Mouse (Mus musculus) stomach, postnatal 0 days (tissue): ENCODE data around the gene Usp5. TPM values are rescaled to one million over a fixed set of nuclear protein-coding genes. Genes with fewer than 3 reads are reported as not detected.

Source experiments
- ATAC-seq: fragments of 200-750 bp; cut with Nextera tagmentation; 2 replicates; pipeline ENCODE4 v1.8.0; 2017; ENCODE audit not compliant: low FRiP score, low TSS enrichment
- DNase-seq: peaks from one replicate; pipeline ENCODE4 v3.0.0-alpha.2; 2016; ENCODE audit warnings: low spot score
- H3K27ac ChIP-seq: fragments of 300-500 bp; sonication (generic); replicated peaks from 2 replicates; pipeline ENCODE4 v1.5.1; 2014; ENCODE audit warnings: mild to moderate bottlenecking, control low read depth
- H3K27me3 ChIP-seq: fragments of 300-500 bp; sonication (generic); 2 replicates; pipeline ENCODE4 v1.6.1; 2014; ENCODE audit warnings: low read length; ENCODE audit not compliant: control insufficient read depth, insufficient read depth
- H3K36me3 ChIP-seq: fragments of 300-500 bp; sonication (generic); 2 replicates; pipeline ENCODE4 v1.6.1; 2014; ENCODE audit warnings: low read length, mixed read lengths; ENCODE audit not compliant: control insufficient read depth, insufficient read depth
- H3K4me1 ChIP-seq: fragments of 300-500 bp; sonication (generic); replicated peaks from 2 replicates; pipeline ENCODE4 v1.6.1; 2014; ENCODE audit warnings: antibody characterized with exemption; ENCODE audit not compliant: control insufficient read depth, insufficient read depth
- H3K4me2 ChIP-seq: fragments of 300-500 bp; sonication (generic); replicated peaks from 2 replicates; pipeline ENCODE4 v1.6.1; 2014; ENCODE audit warnings: low read depth, mild to moderate bottlenecking, control low read depth, moderate library complexity
- H3K4me3 ChIP-seq: fragments of 300-500 bp; sonication (generic); 2 replicates; pipeline ENCODE4 v1.5.1; 2014; ENCODE audit warnings: low read depth, low read length, control low read depth
- H3K9ac ChIP-seq: fragments of 300-500 bp; sonication (generic); 2 replicates; pipeline ENCODE4 v1.6.1; 2014; ENCODE audit warnings: mild to moderate bottlenecking, low read length, control low read depth, mixed read lengths
- H3K9me3 ChIP-seq: fragments of 300-500 bp; sonication (generic); 2 replicates; pipeline ENCODE4 v1.6.1; 2016; ENCODE audit warnings: low read length; ENCODE audit not compliant: control insufficient read depth
- CTCF ChIP-seq: IDR thresholded peaks from 2 replicates; pipeline ENCODE4 v1.5.1; 2016; ENCODE audit warnings: antibody characterized with exemption, low read depth, mild to moderate bottlenecking, moderate library complexity
- EP300 ChIP-seq: optimal IDR thresholded peaks from 2 replicates; pipeline ENCODE3; 2016; ENCODE audit warnings: antibody characterized with exemption
- WGBS: fragments of 180-500 bp; shearing (Covaris S2); extraction: QIAGEN DNeasy Blood & Tissue Kit; methylation state at CpG from one replicate; pipeline ENCODE4 v1.1.7; 2014; 5-methylcytosine and 5-hydroxymethylcytosine counted together
- polyA plus RNA-seq: library from polyadenylated mRNA; unstranded; fragments of >200 nt; fragmentation: Nextera tagmentation; extraction: Ambion mirVana; gene quantifications from 2 replicates; pipeline ENCODE4 v1.2.1, GENCODE M21; 2015

Usp5 gene
- polyA plus RNA-seq, 1 experiment from 2014 or later: 60.3 TPM

DNA sequence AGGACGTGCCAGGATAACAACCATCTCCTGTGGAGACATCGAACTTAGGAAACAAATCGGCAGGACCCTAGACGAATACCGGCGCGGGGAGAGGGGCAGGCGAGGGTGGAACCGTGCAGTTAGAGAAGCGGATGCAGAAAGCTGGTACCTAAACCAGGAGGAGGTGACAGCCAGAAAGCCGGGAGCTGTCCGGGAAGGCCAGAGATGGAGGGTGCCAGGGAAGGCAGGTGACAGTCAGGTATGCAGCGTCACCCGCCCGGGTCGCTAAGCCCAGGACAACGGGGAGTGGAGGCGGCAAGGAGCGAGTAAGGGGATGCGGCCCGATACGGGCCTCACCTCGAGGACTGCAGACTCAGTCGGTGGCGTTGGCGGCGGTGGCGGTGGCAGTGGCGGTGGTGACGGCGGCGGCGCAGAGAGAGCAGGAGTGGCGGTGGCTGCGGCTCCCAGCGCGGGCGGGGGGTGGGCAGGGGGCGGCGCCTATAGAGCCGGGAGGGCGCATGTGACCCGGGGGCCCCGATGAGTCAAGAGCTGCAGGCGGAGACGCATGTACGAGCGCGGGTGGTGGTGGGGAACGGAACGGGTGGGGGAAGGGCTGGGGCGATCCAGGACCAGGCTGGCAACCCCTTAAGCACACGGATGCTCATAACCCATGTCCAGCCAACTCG lies 60.1 kb downstream of the Usp5 start, which contains the start of gene Eno2:
Gene Eno2 (minus strand): TSS at position 573 of the 665 bp plus-strand sequence.
- ATAC-seq: peak; percentile 81
- Histone ChIP-seq H3K9ac (peak within 1 kb of the TSS; percentile 65), H3K4me1 (no peaks in the 10 kb centered on the region), H3K36me3 (no peaks in the 10 kb centered on the region), H3K27ac (no peak within 1 kb of the TSS), H3K27me3 (no peaks in the 10 kb centered on the region), H3K4me3 (peak within 1 kb of the TSS; percentile 63), H3K4me2 (peak within 1 kb of the TSS; percentile 77), H3K9me3 (no peaks in the 10 kb centered on the region)
- WGBS: under 1% methylated on average over 54 of the region's 54 CpGs
- peak; percentile 75 for DNase-seq
- TF ChIP-seq EP300 (no peak), CTCF (no peak)

DNA sequence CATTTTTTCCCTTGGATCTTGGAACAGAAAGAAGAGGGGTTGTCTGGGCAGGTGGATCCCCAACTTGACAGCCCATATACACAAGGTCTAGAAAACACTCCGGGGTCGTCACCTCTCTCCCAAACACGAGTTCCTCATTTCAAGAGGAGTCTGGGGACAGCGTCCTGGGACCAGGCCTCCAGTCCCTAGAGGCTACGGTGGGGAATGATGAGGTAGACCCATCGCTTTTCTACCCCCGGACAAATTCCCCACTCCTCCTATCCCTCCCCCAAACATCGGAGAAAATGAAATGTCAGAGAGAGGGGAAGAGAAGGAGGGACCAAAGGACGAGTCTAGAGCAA lies 60.6 kb downstream of the Usp5 start:
- Histone ChIP-seq H3K4me3 (peak overlapping the region; percentile 63), H3K27ac (no peak overlapping the region), H3K9me3 (no peaks in the 10 kb centered on the region), H3K27me3 (no peaks in the 10 kb centered on the region), H3K36me3 (no peaks in the 10 kb centered on the region), H3K9ac (peak overlapping the region; percentile 65), H3K4me1 (no peaks in the 10 kb centered on the region), H3K4me2 (peak overlapping the region; percentile 77)
- DNase-seq (no peak), ATAC-seq (no peak)
- WGBS: 9% methylated on average over 9 of the region's 9 CpGs
- no peak for TF ChIP-seq CTCF
- no peak for TF ChIP-seq EP300

DNA sequence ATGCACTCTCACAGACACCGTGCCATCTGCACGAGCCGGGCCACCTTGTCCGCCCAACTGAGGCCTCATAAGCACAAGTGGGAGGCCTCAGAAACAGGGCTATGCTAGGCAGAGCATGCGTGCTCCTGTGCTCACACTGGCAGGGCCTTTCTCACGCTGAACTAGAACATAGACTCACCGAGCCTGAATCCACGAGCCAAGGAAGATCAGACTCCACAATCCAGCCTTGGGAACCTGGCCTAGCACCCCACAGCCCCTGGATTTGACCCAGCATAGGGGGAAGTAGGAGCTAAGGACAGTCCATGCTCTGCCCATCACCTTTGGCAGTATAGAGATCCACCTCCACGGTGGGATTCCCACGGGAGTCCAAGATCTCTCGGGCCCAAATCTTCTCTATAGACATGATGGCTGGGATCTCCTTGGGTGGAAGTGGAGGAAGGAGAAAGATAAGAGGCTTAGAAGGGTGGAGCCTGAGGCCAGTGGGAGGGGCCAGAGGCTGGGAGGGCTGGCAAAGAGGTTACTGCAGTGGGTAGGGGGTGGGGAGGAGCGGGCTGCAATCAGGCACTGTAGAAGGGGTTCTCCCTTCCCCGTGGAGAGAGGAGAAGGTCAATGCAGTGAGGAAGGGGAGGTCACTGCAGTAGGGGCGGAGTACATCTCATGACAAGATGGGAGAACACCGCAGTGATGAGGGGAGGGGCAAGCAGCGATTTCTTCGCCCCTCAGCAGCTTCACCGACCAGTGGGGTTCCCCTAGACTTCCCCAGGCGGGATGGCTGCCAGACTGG lies 61.2 kb downstream of the Usp5 start:
- 41% methylated on average over 19 of the region's 19 CpGs for WGBS
- Histone ChIP-seq H3K9me3 (no peaks in the 10 kb centered on the region), H3K27me3 (no peaks in the 10 kb centered on the region), H3K4me3 (peak overlapping the region; percentile 63), H3K4me2 (peak overlapping the region; percentile 77), H3K4me1 (no peaks in the 10 kb centered on the region), H3K27ac (no peak overlapping the region), H3K36me3 (no peaks in the 10 kb centered on the region), H3K9ac (peak overlapping the region; percentile 65; the same call in 1 of the 2 replicates)
- TF ChIP-seq EP300: no peak
- no peak for TF ChIP-seq CTCF
- DNase-seq (no peak), ATAC-seq (peak; percentile 36; the same call in 1 of the 2 replicates)

DNA sequence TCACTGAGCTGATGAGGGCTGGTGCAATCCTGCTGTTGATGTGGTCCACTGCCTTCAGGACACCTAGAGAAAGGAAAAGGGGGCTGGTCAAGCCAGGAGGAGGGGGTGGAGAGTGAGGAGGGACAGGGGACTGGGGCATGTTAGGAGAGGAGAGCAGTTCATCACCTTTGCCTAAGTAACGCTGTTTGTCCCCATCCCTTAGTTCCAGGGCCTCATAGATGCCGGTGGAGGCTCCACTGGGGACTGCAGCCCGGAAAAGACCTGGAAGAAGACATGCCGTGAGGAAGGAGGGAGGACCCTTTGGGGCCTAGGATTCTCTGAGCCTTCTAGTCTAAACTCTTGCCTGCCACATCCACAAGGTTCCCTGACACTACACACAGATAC lies 61.8 kb downstream of the Usp5 start:
- DNase-seq (no peak), ATAC-seq (no peak)
- WGBS: 60% methylated on average over 4 of the region's 4 CpGs
- H3K9ac ChIP-seq: no peak overlapping the region
- no peaks in the 10 kb centered on the region for H3K9me3 ChIP-seq
- TF ChIP-seq CTCF (no peak), EP300 (no peak)
- H3K27ac ChIP-seq: no peak overlapping the region
- H3K4me3 ChIP-seq: no peak overlapping the region
- H3K27me3 ChIP-seq: no peaks in the 10 kb centered on the region
- no peaks in the 10 kb centered on the region for H3K36me3 ChIP-seq
- no peaks in the 10 kb centered on the region for H3K4me1 ChIP-seq
- 0 out of 2 replicates have a peak overlapping the region, but pooled peaks have one; percentile 5 for H3K4me2 ChIP-seq

DNA sequence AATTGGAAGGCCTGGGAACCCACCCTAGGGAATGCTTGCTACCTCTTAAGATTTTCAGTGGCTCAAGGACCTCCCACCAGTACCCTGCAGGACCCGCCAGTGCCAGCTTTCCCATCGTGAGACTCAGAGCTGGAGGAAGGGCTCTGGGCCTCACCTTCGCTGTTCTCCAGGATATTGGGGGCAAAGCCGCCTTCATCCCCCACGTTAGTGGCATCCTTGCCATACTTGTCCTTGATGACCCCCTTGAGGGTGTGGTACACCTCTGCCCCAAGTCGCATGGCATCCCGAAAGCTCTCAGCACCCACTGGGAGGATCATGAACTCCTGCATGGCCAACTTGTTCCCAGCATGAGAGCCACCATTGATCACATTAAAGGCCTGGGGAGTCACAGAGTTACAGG lies 63.3 kb downstream of the Usp5 start:
- 78% methylated on average over 7 of the region's 7 CpGs for WGBS
- TF ChIP-seq CTCF (no peak), EP300 (no peak)
- no peaks in the 10 kb centered on the region for H3K36me3 ChIP-seq
- DNase-seq (no peak), ATAC-seq (no peak)
- H3K27ac ChIP-seq: no peak overlapping the region
- no peak overlapping the region for H3K9ac ChIP-seq
- H3K4me3 ChIP-seq: no peak overlapping the region
- no peak overlapping the region for H3K4me2 ChIP-seq
- no peaks in the 10 kb centered on the region for H3K27me3 ChIP-seq
- no peaks in the 10 kb centered on the region for H3K9me3 ChIP-seq
- H3K4me1 ChIP-seq: no peaks in the 10 kb centered on the region

Other genes with a start within 250 kb of the Usp5 start
- gene C1s2, start 193.4 kb downstream of the Usp5 start, polyA plus RNA-seq: 0.05 TPM in 1 of 2 replicates, not detected in the other
- gene Lpcat3, start 166.5 kb downstream of the Usp5 start, polyA plus RNA-seq: 78.8 and 79.6 TPM in 2 replicates
- 93.9 and 94.8 TPM in 2 replicates for gene Emg1, start 117.3 kb downstream of the Usp5 start, polyA plus RNA-seq
- gene Phb2, start 117.1 kb downstream of the Usp5 start, polyA plus RNA-seq: 230 and 237 TPM in 2 replicates
- 13.1 and 15.8 TPM in 2 replicates for gene Ptpn6, start 90.8 kb downstream of the Usp5 start, polyA plus RNA-seq
- 292 and 310 TPM in 2 replicates for gene Grcc10, start 88.1 kb downstream of the Usp5 start, polyA plus RNA-seq
- not detected in 2 replicates for gene Gm45234, start 73.5 kb downstream of the Usp5 start, polyA plus RNA-seq
- gene Atn1, start 73.0 kb downstream of the Usp5 start, polyA plus RNA-seq: 6.6 and 6.9 TPM in 2 replicates
- gene Eno2, start 59.8 kb downstream of the Usp5 start, polyA plus RNA-seq: 4.3 and 5.1 TPM in 2 replicates
- gene Lrrc23, start 49.8 kb downstream of the Usp5 start, polyA plus RNA-seq: 0.19 and 0.28 TPM in 2 replicates
- gene Spsb2, start 20.8 kb downstream of the Usp5 start, polyA plus RNA-seq: 18.8 and 18.9 TPM in 2 replicates
- gene Tpi1, start 15.2 kb downstream of the Usp5 start, polyA plus RNA-seq: 463 and 465 TPM in 2 replicates
- gene Cdca3, start 63 bp upstream of the Usp5 start, polyA plus RNA-seq: 43.3 and 52.8 TPM in 2 replicates
- 0.53 and 0.98 TPM in 2 replicates for gene Gnb3, start 10.8 kb upstream of the Usp5 start, polyA plus RNA-seq
- 9.7 and 10.7 TPM in 2 replicates for gene P3h3, start 28.3 kb upstream of the Usp5 start, polyA plus RNA-seq
- gene Gpr162, start 34.5 kb upstream of the Usp5 start, polyA plus RNA-seq: 0.45 and 0.87 TPM in 2 replicates
- gene Cd4, start 58.7 kb upstream of the Usp5 start, polyA plus RNA-seq: 0.45 and 0.65 TPM in 2 replicates
- gene Lag3, start 82.2 kb upstream of the Usp5 start, polyA plus RNA-seq: 0.93 and 1.4 TPM in 2 replicates
- gene Ptms, start 90.6 kb upstream of the Usp5 start, polyA plus RNA-seq: 260 and 276 TPM in 2 replicates
- 312 and 330 TPM in 2 replicates for gene Mlf2, start 101.9 kb upstream of the Usp5 start, polyA plus RNA-seq
- 114 and 121 TPM in 2 replicates for gene Cops7a, start 136.1 kb upstream of the Usp5 start, polyA plus RNA-seq
- 3.1 and 4.0 TPM in 2 replicates for gene Pianp, start 167.2 kb upstream of the Usp5 start, polyA plus RNA-seq
- 7.0 and 7.2 TPM in 2 replicates for gene Zfp384, start 179.7 kb upstream of the Usp5 start, polyA plus RNA-seq
- 72.5 and 77.4 TPM in 2 replicates for gene Ing4, start 210.3 kb upstream of the Usp5 start, polyA plus RNA-seq
- 2.5 and 2.6 TPM in 2 replicates for gene Acrbp, start 220.2 kb upstream of the Usp5 start, polyA plus RNA-seq
- 6.4 and 7.0 TPM in 2 replicates for gene Lpar5, start 238.4 kb upstream of the Usp5 start, polyA plus RNA-seq